Mouse (Mus musculus) embryonic fibroblast, embryonic 13.5 days (primary cell): Measurements from ENCODE around the gene Tctex1d2.

Experiments
- CTCF ChIP-seq: IDR thresholded peaks from 2 replicates; pipeline ENCODE4 v1.5.1; 2011; ENCODE audit warnings: mild to moderate bottlenecking, control low read depth, low read length, moderate library complexity, borderline replicate concordance; ENCODE audit not compliant: insufficient read depth
- POLR2A ChIP-seq: IDR thresholded peaks from 2 replicates; pipeline ENCODE4 v1.6.1; 2011; ENCODE audit warnings: low read depth, mild to moderate bottlenecking, control low read depth, low read length, moderate library complexity

DNA sequence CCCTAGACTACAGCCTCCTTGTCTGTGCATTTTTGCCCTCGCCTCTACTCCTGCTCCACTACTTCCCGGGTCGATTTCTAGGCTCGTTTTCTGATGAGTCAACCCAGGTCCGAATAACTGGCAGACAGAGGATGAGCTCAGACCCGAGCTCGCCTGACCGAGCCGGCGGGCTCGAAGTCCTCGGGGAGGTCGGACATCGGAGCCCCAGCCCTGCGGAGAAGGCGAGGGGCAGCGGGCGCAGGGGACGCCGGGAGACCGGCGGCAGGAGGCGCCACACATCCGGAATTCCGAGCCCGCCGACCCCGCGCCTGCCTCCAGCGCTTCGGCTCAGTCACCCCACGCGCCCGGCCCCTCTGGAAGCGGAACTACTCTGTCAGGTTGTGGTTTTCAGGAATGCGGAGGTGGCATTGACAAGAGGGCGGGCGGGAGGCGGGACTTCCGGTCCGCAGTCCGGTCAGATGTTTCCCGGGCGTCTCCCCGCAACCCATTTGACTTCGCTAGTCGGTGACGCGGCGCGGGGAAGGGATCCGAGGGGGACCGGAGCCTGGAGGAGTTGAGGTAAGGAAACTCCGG is 11.1 kb downstream of the Tctex1d2 start, which contains the start of gene Pcyt1a:
- TF ChIP-seq POLR2A = peak; percentile 73
- no peak for TF ChIP-seq CTCF
